Mouse (Mus musculus): ENCODE results near the gene Ninl. TPM values are rescaled to one million over a fixed set of nuclear protein-coding genes. Genes with fewer than 3 reads are reported as not detected.
A peak's percentile ranks its signal among the peaks of the same experiment; 100 is the strongest.
"Not testable (repeated sequence)": the region's sequence is repeated elsewhere in the genome, so short reads cannot be mapped to it uniquely, and the experiment has no call there.

The Ninl gene
- polyA plus RNA-seq, 1 experiment: 9.3 TPM

DNA sequence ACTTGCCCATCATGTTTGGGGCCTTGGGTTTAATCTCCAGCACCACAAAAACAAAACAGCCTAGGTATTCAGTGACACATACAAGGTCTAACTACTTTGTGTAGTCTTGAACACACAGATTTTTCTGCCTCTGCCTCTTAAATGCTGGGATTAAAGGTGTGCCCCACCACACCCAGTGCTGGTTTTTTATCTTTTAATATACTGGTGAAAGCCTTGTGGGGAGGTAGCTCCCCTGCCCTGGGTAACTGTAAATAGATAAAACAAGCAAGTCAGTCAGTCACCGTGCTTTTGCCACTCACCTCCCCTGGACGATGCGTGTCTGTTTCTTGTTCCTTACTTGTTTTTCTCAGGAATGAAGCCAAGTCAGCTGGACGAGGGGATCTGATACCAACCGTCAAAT is 123.4 kb downstream of the Ninl start:
- Histone ChIP-seq H3K4me1 (peaks cover 34% of the 10 kb centered on the region), H3K9me3 (no peaks in the 10 kb centered on the region), H3K36me3 (replicated peaks; ENCODE audit: low read length) (peaks cover 31% of the 10 kb centered on the region), H3K27me3 (replicated peaks) (no peaks in the 10 kb centered on the region), H3K4me3 (replicated peaks) (no peak overlapping the region)
- TF ChIP-seq FLI1 (IDR thresholded peaks at IDR 0.05; ENCODE audit: low read length): no peak
- TF ChIP-seq GATA1 (IDR thresholded peaks at IDR 0.05; ENCODE audit: borderline replicate concordance, low read length): no peak

DNA sequence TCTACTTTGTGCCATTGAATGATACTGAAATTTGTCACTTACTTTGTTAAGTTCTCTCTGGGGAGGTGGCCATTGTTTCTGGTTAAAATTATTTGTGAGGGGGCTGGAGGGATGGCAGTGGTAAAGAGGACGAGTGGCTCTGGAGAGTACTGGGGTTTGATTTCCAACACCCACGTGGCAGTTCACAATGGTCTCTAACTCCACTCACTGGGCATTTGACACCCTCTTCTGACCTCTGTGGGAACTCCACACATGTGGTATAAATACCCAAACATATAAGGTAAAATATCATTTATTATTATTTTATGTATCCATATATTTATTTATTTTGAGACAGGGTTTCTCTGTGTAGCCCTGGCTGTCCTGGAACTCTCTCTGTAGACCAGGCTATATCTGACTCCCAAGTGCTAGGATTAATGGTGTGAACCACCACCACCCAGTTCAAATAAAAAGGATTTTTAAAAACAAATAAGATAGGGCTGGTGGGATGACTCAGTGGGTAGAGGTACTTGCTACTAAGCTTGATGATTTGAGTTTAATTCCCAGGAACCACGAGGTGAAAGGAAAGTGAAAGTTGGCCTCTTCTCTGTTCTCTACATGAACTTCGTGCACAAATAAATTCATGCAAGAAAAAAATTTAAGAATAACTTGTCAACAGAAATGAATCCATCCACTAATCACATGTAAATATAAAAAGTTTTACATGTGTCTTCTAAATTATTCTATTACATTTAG is 124.2 kb downstream of the Ninl start:
- no peak for TF ChIP-seq GATA1 (IDR thresholded peaks at IDR 0.05; ENCODE audit: borderline replicate concordance, low read length)
- TF ChIP-seq FLI1 (IDR thresholded peaks at IDR 0.05; ENCODE audit: low read length): no peak
- Histone ChIP-seq H3K9me3 (no peaks in the 10 kb centered on the region), H3K4me3 (replicated peaks) (no peak overlapping the region), H3K36me3 (replicated peaks; ENCODE audit: low read length) (peaks cover 27% of the 10 kb centered on the region), H3K27me3 (replicated peaks) (no peaks in the 10 kb centered on the region), H3K4me1 (peaks cover 38% of the 10 kb centered on the region)

DNA sequence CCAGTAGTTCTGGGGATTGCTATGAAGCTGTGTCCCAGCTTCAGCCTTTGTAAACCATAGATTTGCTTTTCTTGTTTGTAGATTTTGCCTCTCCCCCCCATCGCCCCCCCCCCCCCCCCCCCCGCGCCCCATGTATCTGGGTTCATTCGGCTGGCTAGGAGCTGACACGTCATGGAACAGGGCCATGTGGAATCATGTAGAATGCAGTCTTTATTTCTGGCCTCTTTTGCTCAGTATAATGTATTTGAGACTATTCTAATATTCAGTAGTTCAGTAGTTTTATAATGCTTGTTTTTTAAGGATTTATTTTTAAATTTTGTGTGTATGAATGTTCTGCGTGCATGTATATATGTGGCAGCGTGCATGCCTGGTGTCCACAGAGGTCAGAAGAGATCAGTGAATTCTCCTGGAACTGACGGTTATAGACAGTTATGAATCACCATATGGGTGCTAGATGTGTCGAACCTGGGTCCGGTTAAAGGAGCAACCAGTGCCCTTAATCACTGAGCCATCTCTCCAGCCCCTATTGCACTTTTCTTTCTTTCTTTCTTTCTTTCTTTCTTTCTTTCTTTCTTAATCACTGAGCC is 128.8 kb downstream of the Ninl start:
- H3K36me3 ChIP-seq (replicated peaks; ENCODE audit: low read length): peaks cover under 1% of the 10 kb centered on the region
- no peaks in the 10 kb centered on the region for H3K9me3 ChIP-seq
- no peak for TF ChIP-seq FLI1 (IDR thresholded peaks at IDR 0.05; ENCODE audit: low read length)
- TF ChIP-seq GATA1 (IDR thresholded peaks at IDR 0.05; ENCODE audit: borderline replicate concordance, low read length): no peak
- H3K4me3 ChIP-seq (replicated peaks): peak overlapping the region; percentile 94
- H3K27me3 ChIP-seq (replicated peaks): no peaks in the 10 kb centered on the region
- H3K4me1 ChIP-seq: peaks cover 53% of the 10 kb centered on the region

DNA sequence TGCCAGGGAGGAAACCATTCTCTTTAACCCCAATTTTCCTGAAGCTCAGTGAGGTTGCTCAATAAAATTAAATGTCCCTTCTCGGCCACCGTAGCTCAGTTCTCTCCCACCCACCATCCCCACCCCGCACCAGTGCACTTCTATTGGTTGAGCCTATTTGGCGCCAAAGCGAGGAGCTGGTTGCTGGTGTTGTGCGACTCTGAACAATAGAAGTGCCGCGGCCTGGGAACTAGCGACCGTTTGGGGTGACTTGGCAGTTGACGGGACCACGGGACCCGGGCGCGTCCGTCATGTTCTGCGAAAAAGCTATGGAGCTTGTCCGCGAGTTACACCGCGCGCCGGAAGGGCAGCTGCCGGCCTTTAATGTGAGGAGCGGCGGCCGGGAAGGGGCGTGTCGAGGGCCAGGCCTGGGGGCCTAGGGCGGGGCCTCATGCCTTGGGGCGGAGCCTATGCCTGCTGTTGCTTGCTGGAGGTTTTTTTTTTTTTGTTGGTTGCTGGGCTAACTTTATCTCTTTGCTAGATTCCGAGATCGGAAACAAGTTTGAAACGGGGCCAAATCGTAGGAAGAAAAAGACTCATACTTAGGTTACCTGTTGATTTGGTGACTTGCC is 129.6 kb downstream of the Ninl start:
- H3K36me3 ChIP-seq (replicated peaks; ENCODE audit: low read length): no peaks in the 10 kb centered on the region
- TF ChIP-seq GATA1 (IDR thresholded peaks at IDR 0.05; ENCODE audit: borderline replicate concordance, low read length) (no peak), FLI1 (IDR thresholded peaks at IDR 0.05; ENCODE audit: low read length) (peak; percentile 21; the same call in 1 of the 2 replicates)

DNA sequence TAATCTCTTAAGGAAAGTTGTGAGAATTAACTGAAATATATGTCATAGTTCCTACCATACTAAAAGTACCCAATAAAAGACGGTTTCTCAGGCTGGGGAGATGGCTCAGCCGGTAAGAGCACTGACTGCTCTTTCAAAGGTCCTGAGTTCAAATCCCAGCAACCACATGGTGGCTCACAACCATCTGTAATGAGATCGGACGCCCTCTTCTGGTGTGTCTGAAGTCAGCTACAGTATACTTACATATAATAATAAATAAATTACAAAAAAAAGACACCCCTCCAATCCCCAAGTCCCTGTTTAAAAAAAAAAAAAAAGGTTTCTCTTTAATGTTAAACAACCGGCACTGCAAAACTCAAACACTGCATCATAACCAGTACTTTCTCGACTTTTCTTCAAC is 130.3 kb downstream of the Ninl start:
- Histone ChIP-seq H3K4me3 (replicated peaks) (peak overlapping the region; percentile 94), H3K4me1 (peaks cover 49% of the 10 kb centered on the region)
- not testable (repeated sequence) for H3K9me3 ChIP-seq; H3K27me3 ChIP-seq (replicated peaks); H3K36me3 ChIP-seq (replicated peaks; ENCODE audit: low read length)

More for the DNA sequence above, 129.6 kb downstream of the Ninl start:
- no peaks in the 10 kb centered on the region for H3K9me3 ChIP-seq
- H3K4me3 ChIP-seq (replicated peaks): peak overlapping the region; percentile 94
- H3K27me3 ChIP-seq (replicated peaks): no peaks in the 10 kb centered on the region
- peaks cover 50% of the 10 kb centered on the region for H3K4me1 ChIP-seq

DNA sequence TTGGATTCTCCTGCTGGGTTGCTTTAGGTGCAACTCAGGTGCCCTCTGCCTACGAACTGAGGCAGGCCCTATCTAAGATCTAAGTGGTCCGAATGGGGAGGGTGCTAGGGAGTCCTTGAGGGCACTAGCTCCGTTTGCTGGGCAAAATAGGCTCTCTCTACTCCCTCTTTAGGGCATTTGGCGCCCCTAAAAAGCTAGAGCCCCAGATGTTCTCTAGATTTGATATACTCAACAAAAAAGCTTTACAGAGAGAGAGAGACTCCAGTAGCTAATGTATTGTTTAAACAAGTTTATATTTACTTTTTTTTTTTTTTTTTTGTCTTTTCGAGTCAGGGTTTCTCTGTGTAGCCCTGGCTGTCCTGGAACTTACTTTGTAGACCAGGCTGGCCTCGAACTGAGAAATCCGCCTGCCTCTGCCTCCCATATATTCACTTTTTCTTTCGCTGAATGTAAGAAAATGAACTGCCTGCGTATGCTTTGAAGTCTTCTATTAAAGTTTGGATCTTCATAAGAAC is 134.2 kb downstream of the Ninl start, which contains the start of gene Gins1:
Gins1 (plus strand) TSS at position 465 of the 515 bp plus-strand sequence.
- H3K36me3 ChIP-seq (replicated peaks; ENCODE audit: low read length): peaks cover 19% of the 10 kb centered on the region
- peaks cover 46% of the 10 kb centered on the region for H3K4me1 ChIP-seq
- no peak for TF ChIP-seq FLI1 (IDR thresholded peaks at IDR 0.05; ENCODE audit: low read length)
- no peak for TF ChIP-seq GATA1 (IDR thresholded peaks at IDR 0.05; ENCODE audit: borderline replicate concordance, low read length)
- H3K27me3 ChIP-seq (replicated peaks): no peaks in the 10 kb centered on the region
- no peaks in the 10 kb centered on the region for H3K9me3 ChIP-seq
- peak within 1 kb of the TSS; percentile 100 for H3K4me3 ChIP-seq (replicated peaks)

DNA sequence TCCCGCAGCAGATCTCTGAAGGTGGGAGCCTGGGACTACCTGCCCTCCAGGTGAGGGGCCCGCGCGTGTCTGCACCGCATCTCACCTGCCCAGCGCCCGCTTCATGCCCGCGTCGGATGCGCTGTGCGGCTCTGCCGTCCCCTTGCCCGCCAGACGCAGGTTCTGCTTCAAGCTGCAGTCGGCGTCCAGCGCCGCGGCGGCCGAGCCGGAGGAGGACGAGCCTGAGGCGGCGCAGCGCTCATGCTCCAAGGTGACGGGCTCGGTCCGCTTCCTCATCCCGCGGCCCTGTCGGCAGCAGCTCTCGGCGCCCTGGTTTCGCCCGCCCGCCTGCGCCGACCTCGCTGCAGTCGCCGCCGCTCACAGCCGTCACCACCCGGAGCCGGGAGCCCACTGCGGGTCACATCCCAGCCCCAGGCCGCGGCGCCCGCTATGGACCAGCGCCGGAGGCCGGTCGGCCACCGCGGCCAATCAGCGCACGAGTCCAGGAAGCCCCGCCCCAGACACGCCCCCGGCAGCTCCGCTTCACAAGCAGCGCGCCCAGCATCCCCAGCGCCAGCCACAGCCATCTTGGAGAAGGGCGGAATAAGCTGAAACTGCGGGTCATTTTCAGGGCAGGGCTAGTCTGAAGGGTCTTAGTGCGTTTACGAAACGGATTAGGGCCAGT is 134.8 kb downstream of the Ninl start, which contains the start of gene Abhd12:
Abhd12 (minus strand) TSS at position 470 of the 664 bp plus-strand sequence.
- Histone ChIP-seq H3K4me3 (replicated peaks) (peak within 1 kb of the TSS; percentile 100), H3K27me3 (replicated peaks) (no peaks in the 10 kb centered on the region), H3K9me3 (no peaks in the 10 kb centered on the region), H3K36me3 (replicated peaks; ENCODE audit: low read length) (peaks cover 20% of the 10 kb centered on the region), H3K4me1 (peaks cover 46% of the 10 kb centered on the region)
- TF ChIP-seq FLI1 (IDR thresholded peaks at IDR 0.05; ENCODE audit: low read length): no peak
- TF ChIP-seq GATA1 (IDR thresholded peaks at IDR 0.05; ENCODE audit: borderline replicate concordance, low read length): no peak

DNA sequence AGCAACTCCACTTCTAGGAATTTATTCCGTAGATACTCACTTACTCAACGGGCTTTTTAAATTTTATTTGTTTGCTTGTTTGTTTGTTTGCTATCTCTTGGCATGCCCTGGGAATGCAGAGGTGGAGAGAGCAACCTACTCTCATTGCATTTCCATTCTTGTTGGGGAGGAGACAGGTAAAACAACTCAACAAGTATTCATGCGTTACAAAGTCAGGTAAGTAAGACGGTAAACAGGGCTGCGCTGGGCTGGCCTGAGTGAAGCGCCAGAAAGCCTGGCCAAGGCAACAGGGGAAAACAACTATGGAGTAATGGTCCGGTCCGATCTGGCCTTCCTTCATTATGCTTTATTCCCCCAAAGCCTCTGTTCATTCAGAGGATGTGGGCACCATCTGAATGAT is 136.8 kb downstream of the Ninl start:
- H3K36me3 ChIP-seq (replicated peaks; ENCODE audit: low read length): peaks cover 37% of the 10 kb centered on the region
- peak overlapping the region; percentile 50 for H3K4me3 ChIP-seq (replicated peaks)
- H3K4me1 ChIP-seq: peaks cover 46% of the 10 kb centered on the region
- no peaks in the 10 kb centered on the region for H3K27me3 ChIP-seq (replicated peaks)
- H3K9me3 ChIP-seq: no peaks in the 10 kb centered on the region
- TF ChIP-seq FLI1 (IDR thresholded peaks at IDR 0.05; ENCODE audit: low read length) (no peak), GATA1 (IDR thresholded peaks at IDR 0.05; ENCODE audit: borderline replicate concordance, low read length) (no peak)

DNA sequence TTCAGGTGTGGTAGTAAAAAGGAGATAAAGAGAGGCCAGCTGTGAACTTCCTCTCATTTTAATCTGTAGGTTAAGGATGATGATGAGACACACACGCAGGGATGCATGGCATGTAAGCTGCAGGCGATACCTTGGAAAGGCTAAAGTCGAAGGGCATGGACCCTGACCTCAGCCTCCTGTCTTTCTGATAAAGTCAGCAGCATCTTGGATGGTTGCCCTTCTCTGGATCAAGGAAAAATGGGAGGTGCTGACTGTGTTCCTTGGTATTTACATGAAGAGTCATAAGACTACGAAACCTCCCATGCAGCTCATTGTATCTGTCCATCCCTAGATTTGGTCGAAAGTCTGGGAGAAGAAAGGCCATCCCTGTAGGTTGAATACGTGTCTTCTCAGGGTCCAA is 138.8 kb downstream of the Ninl start:
- Histone ChIP-seq H3K36me3 (replicated peaks; ENCODE audit: low read length) (peaks cover 49% of the 10 kb centered on the region), H3K27me3 (replicated peaks) (no peaks in the 10 kb centered on the region), H3K4me3 (replicated peaks) (no peak overlapping the region), H3K9me3 (no peaks in the 10 kb centered on the region), H3K4me1 (peaks cover 51% of the 10 kb centered on the region)
- no peak for TF ChIP-seq FLI1 (IDR thresholded peaks at IDR 0.05; ENCODE audit: low read length)
- no peak for TF ChIP-seq GATA1 (IDR thresholded peaks at IDR 0.05; ENCODE audit: borderline replicate concordance, low read length)

Data from megakaryocyte, embryonic 14.5 days (primary cell).